Mouse (Mus musculus): ENCODE data around the gene Wdr25. TPM values are rescaled to one million over a fixed set of nuclear protein-coding genes. Genes with fewer than 3 reads are reported as not detected.

Wdr25 gene
- polyA plus RNA-seq, 1 experiment, result 13.7 TPM

DNA sequence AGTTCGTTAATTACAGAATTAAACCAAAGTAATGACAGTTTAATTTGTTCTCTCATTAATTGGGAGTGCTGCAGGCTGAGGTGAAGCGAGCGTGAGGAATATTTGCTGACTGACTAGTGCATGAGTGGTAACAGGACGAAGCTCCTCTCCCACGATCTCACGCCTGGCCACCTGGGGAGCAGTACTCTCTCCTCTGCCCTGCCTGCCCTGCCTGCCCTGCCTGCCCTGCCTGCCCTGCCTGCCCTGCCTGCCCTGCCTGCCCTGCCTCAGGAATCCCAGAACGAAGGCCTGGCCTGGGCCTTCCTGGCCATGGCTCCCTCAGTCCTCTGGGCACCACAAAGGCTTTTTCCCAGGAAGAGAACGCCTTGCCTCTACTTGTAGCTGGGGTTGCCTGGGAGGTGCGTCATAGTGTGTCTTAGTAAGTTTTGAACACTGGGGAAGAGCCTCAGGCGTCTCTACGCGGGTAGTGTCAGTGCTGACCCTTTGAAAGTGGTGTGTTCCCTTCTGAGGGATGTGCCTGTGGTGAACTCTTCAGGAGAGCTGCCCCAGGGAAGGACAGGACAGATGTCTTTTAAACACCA is 66.3 kb downstream of the Wdr25 start:
- H3K27me3 ChIP-seq (ENCODE audit: control insufficient read depth, insufficient read depth, low read length), result no peaks in the 10 kb centered on the region
- WGBS, result 84% methylated on average over 12 of the region's 12 CpGs
- DNase-seq, result no peak
- H3K4me1 ChIP-seq (replicated peaks; ENCODE audit: control insufficient read depth, insufficient read depth, low read length), result no peaks in the 10 kb centered on the region
- TF ChIP-seq POLR2A (IDR thresholded peaks at IDR 0.05; ENCODE audit: control insufficient read depth, extremely low read depth, insufficient read depth, low read length, poor library complexity), result no peak
- H3K4me3 ChIP-seq (ENCODE audit: control insufficient read depth, insufficient read depth, low read length), result no peak overlapping the region
- H3K27ac ChIP-seq (ENCODE audit: control insufficient read depth, insufficient read depth, low read length), result no peak overlapping the region
- H3K36me3 ChIP-seq (ENCODE audit: control insufficient read depth, insufficient read depth, low read length), result no peaks in the 10 kb centered on the region

GRCm38 (mm10) chr12:108960225-108960624 is 66.8 kb downstream of the Wdr25 start:
- Histone ChIP-seq H3K27ac (ENCODE audit: control insufficient read depth, insufficient read depth, low read length) (no peak overlapping the region), H3K4me3 (ENCODE audit: control insufficient read depth, insufficient read depth, low read length) (no peak overlapping the region), H3K27me3 (ENCODE audit: control insufficient read depth, insufficient read depth, low read length) (no peaks in the 10 kb centered on the region), H3K36me3 (ENCODE audit: control insufficient read depth, insufficient read depth, low read length) (no peaks in the 10 kb centered on the region), H3K4me1 (replicated peaks; ENCODE audit: control insufficient read depth, insufficient read depth, low read length) (no peaks in the 10 kb centered on the region)
- no peak for DNase-seq
- 89% methylated on average over 10 of the region's 10 CpGs for WGBS
- TF ChIP-seq POLR2A (IDR thresholded peaks at IDR 0.05; ENCODE audit: control insufficient read depth, extremely low read depth, insufficient read depth, low read length, poor library complexity) (no peak), CTCF (IDR thresholded peaks at IDR 0.05; ENCODE audit: borderline replicate concordance, control insufficient read depth, extremely low read depth, insufficient read depth, low read length, poor library complexity) (no peak)

DNA sequence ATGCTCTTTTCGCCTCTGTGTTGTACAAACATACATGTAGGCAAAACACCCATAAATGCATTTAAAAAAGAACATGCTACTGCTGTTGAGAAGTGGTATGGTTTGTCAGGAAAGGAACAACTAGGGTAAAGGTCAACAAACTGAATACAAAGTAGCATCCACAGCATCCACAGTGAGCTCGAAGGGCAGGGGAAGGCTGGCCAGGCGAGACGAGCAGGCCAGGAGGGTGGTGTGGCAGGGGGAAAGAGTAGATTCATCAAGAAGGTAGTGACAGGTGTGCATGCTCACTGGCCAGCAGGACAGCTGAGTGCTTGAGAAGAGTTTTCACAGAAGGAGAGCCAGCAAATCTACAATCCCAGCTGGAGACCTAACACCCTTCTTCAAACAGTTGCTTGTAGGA is 74.2 kb downstream of the Wdr25 start:
- WGBS, result 94% methylated on average over 4 of the region's 4 CpGs
- Histone ChIP-seq H3K27me3 (ENCODE audit: control insufficient read depth, insufficient read depth, low read length) (no peaks in the 10 kb centered on the region), H3K27ac (ENCODE audit: control insufficient read depth, insufficient read depth, low read length) (no peak overlapping the region), H3K4me1 (replicated peaks; ENCODE audit: control insufficient read depth, insufficient read depth, low read length) (no peaks in the 10 kb centered on the region), H3K4me3 (ENCODE audit: control insufficient read depth, insufficient read depth, low read length) (no peak overlapping the region), H3K36me3 (ENCODE audit: control insufficient read depth, insufficient read depth, low read length) (no peaks in the 10 kb centered on the region)
- no peak for DNase-seq
- TF ChIP-seq POLR2A (IDR thresholded peaks at IDR 0.05; ENCODE audit: control insufficient read depth, extremely low read depth, insufficient read depth, low read length, poor library complexity) (no peak), CTCF (IDR thresholded peaks at IDR 0.05; ENCODE audit: borderline replicate concordance, control insufficient read depth, extremely low read depth, insufficient read depth, low read length, poor library complexity) (no peak)

GRCm38 (mm10) chr12:108968031-108968430 is 74.6 kb downstream of the Wdr25 start:
- no peaks in the 10 kb centered on the region for H3K36me3 ChIP-seq (ENCODE audit: control insufficient read depth, insufficient read depth, low read length)
- WGBS, result 92% methylated on average over 10 of the region's 10 CpGs
- no peak overlapping the region for H3K4me3 ChIP-seq (ENCODE audit: control insufficient read depth, insufficient read depth, low read length)
- TF ChIP-seq CTCF (IDR thresholded peaks at IDR 0.05; ENCODE audit: borderline replicate concordance, control insufficient read depth, extremely low read depth, insufficient read depth, low read length, poor library complexity), result no peak
- no peak for TF ChIP-seq POLR2A (IDR thresholded peaks at IDR 0.05; ENCODE audit: control insufficient read depth, extremely low read depth, insufficient read depth, low read length, poor library complexity)
- H3K4me1 ChIP-seq (replicated peaks; ENCODE audit: control insufficient read depth, insufficient read depth, low read length), result no peaks in the 10 kb centered on the region
- DNase-seq, result no peak
- H3K27ac ChIP-seq (ENCODE audit: control insufficient read depth, insufficient read depth, low read length), result no peak overlapping the region
- H3K27me3 ChIP-seq (ENCODE audit: control insufficient read depth, insufficient read depth, low read length), result no peaks in the 10 kb centered on the region

DNA sequence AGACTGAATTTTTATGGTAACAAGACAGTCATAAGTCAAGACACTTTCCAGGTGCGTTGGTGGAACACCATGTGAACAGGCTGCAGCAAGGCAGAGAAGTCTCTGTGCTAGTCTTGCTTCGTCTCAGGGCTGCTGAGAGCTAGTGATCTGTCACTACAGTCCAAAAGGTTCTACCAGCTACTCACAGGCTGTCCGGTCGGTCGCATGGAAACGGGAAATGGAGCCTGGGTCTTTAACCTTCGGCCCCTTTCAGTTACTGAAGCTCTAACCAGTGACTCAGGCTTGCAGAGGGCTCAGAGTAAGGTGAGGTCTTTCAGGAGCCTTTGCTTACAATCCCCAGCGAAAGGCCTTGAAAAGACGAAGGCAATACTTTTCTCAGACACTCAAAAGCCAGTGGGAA is 78.0 kb downstream of the Wdr25 start:
- H3K4me3 ChIP-seq (ENCODE audit: control insufficient read depth, insufficient read depth, low read length), result no peak overlapping the region
- no peak overlapping the region for H3K27ac ChIP-seq (ENCODE audit: control insufficient read depth, insufficient read depth, low read length)
- WGBS, result 95% methylated on average over 9 of the region's 9 CpGs
- TF ChIP-seq POLR2A (IDR thresholded peaks at IDR 0.05; ENCODE audit: control insufficient read depth, extremely low read depth, insufficient read depth, low read length, poor library complexity) (no peak), CTCF (IDR thresholded peaks at IDR 0.05; ENCODE audit: borderline replicate concordance, control insufficient read depth, extremely low read depth, insufficient read depth, low read length, poor library complexity) (no peak)
- H3K4me1 ChIP-seq (replicated peaks; ENCODE audit: control insufficient read depth, insufficient read depth, low read length), result no peaks in the 10 kb centered on the region
- no peaks in the 10 kb centered on the region for H3K36me3 ChIP-seq (ENCODE audit: control insufficient read depth, insufficient read depth, low read length)
- DNase-seq, result no peak
- no peaks in the 10 kb centered on the region for H3K27me3 ChIP-seq (ENCODE audit: control insufficient read depth, insufficient read depth, low read length)

GRCm38 (mm10) chr12:108972234-108972633 is 78.8 kb downstream of the Wdr25 start:
- no peak overlapping the region for H3K4me3 ChIP-seq (ENCODE audit: control insufficient read depth, insufficient read depth, low read length)
- H3K27ac ChIP-seq (ENCODE audit: control insufficient read depth, insufficient read depth, low read length), result no peak overlapping the region
- 93% methylated on average over 14 of the region's 14 CpGs for WGBS
- H3K4me1 ChIP-seq (replicated peaks; ENCODE audit: control insufficient read depth, insufficient read depth, low read length), result no peaks in the 10 kb centered on the region
- no peaks in the 10 kb centered on the region for H3K27me3 ChIP-seq (ENCODE audit: control insufficient read depth, insufficient read depth, low read length)
- H3K36me3 ChIP-seq (ENCODE audit: control insufficient read depth, insufficient read depth, low read length), result no peaks in the 10 kb centered on the region
- TF ChIP-seq CTCF (IDR thresholded peaks at IDR 0.05; ENCODE audit: borderline replicate concordance, control insufficient read depth, extremely low read depth, insufficient read depth, low read length, poor library complexity) (no peak), POLR2A (IDR thresholded peaks at IDR 0.05; ENCODE audit: control insufficient read depth, extremely low read depth, insufficient read depth, low read length, poor library complexity) (no peak)
- no peak for DNase-seq

DNA sequence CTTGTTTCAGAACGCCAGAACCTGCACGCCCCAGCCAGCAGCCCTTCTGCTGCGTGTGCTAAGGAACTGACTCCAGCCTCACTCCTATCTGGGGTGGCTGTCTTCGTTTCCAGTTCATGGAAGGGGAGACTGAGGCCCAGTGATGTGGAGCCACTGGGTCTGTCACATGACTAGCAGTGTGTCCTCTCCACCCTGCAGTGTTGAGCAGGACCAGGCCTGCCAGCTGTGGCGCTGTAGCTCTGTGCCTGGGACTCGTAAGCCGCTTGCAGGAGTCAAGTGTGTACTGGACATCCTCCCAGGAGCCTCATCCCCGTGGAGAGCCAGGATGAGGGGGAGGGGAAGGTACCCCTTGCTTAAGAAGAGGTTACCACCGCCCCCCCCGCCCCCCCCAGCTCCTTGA is 86.5 kb downstream of the Wdr25 start:
- no peak for DNase-seq
- WGBS, result 82% methylated on average over 10 of the region's 10 CpGs
- Histone ChIP-seq H3K27me3 (ENCODE audit: control insufficient read depth, insufficient read depth, low read length) (no peaks in the 10 kb centered on the region), H3K27ac (ENCODE audit: control insufficient read depth, insufficient read depth, low read length) (no peak overlapping the region), H3K4me1 (replicated peaks; ENCODE audit: control insufficient read depth, insufficient read depth, low read length) (peaks cover 7% of the 10 kb centered on the region), H3K36me3 (ENCODE audit: control insufficient read depth, insufficient read depth, low read length) (no peaks in the 10 kb centered on the region), H3K4me3 (ENCODE audit: control insufficient read depth, insufficient read depth, low read length) (no peak overlapping the region)
- no peak for TF ChIP-seq CTCF (IDR thresholded peaks at IDR 0.05; ENCODE audit: borderline replicate concordance, control insufficient read depth, extremely low read depth, insufficient read depth, low read length, poor library complexity)

Data from thymus, adult 2 months (tissue).